Mouse (Mus musculus): ENCODE measurements around the gene Arhgef33. TPM values are rescaled to one million over a fixed set of nuclear protein-coding genes. Genes with fewer than 3 reads are reported as not detected.

The Arhgef33 gene
- polyA plus RNA-seq, 1 experiment from 2014 or later, result 0.99 TPM

- peak overlapping the region; percentile 66 for H3K4me2 ChIP-seq (ENCODE audit: low read length)
- H3K9me3 ChIP-seq (ENCODE audit: control insufficient read depth, low read length), result no peaks in the 10 kb centered on the region
- no peaks in the 10 kb centered on the region for H3K27me3 ChIP-seq (replicated peaks; ENCODE audit: control insufficient read depth, insufficient read depth, low read length)
- 14% methylated on average over 17 of the region's 17 CpGs for WGBS
- H3K9ac ChIP-seq (ENCODE audit: low read length), result peak overlapping the region; percentile 14
- no peak overlapping the region for H3K27ac ChIP-seq (ENCODE audit: low read depth)
- peak; percentile 72 for DNase-seq (ENCODE audit: low spot score)
- H3K36me3 ChIP-seq (ENCODE audit: control insufficient read depth, insufficient read depth, low read length), result no peaks in the 10 kb centered on the region
- no peaks in the 10 kb centered on the region for H3K4me1 ChIP-seq (replicated peaks; ENCODE audit: control insufficient read depth, insufficient read depth, low read length)
- H3K4me3 ChIP-seq (ENCODE audit: low read depth, low read length), result peak overlapping the region; percentile 40
- ATAC-seq (replicated peaks; ENCODE audit: low FRiP score, low TSS enrichment, low read depth), result peak; percentile 81
These were observed 84.5 kb downstream of the Arhgef33 start for GRCm38 (mm10) chr17:80391423-80392403.

- ATAC-seq (replicated peaks; ENCODE audit: low FRiP score, low TSS enrichment, low read depth), result no peak
- Histone ChIP-seq H3K27me3 (replicated peaks; ENCODE audit: control insufficient read depth, insufficient read depth, low read length) (no peaks in the 10 kb centered on the region), H3K4me3 (ENCODE audit: low read depth, low read length) (no peak overlapping the region), H3K36me3 (ENCODE audit: control insufficient read depth, insufficient read depth, low read length) (peaks cover 38% of the 10 kb centered on the region), H3K9me3 (ENCODE audit: control insufficient read depth, low read length) (no peaks in the 10 kb centered on the region), H3K27ac (ENCODE audit: low read depth) (no peak overlapping the region), H3K4me1 (replicated peaks; ENCODE audit: control insufficient read depth, insufficient read depth, low read length) (no peaks in the 10 kb centered on the region), H3K9ac (ENCODE audit: low read length) (no peak overlapping the region), H3K4me2 (ENCODE audit: low read length) (no peak overlapping the region)
- DNase-seq (ENCODE audit: low spot score), result no peak
- WGBS, result 91% methylated on average over 7 of the region's 7 CpGs
These were observed 91.0 kb downstream of the Arhgef33 start for GRCm38 (mm10) chr17:80398243-80398642.

- no peaks in the 10 kb centered on the region for H3K4me1 ChIP-seq (replicated peaks; ENCODE audit: control insufficient read depth, insufficient read depth, low read length)
- H3K4me2 ChIP-seq (ENCODE audit: low read length), result no peak overlapping the region
- no peaks in the 10 kb centered on the region for H3K9me3 ChIP-seq (ENCODE audit: control insufficient read depth, low read length)
- 59% methylated on average over 1 of the region's 1 CpGs for WGBS
- no peaks in the 10 kb centered on the region for H3K27me3 ChIP-seq (replicated peaks; ENCODE audit: control insufficient read depth, insufficient read depth, low read length)
- peaks cover 87% of the 10 kb centered on the region for H3K36me3 ChIP-seq (ENCODE audit: control insufficient read depth, insufficient read depth, low read length)
- H3K27ac ChIP-seq (ENCODE audit: low read depth), result no peak overlapping the region
- no peak for DNase-seq (ENCODE audit: low spot score)
- H3K4me3 ChIP-seq (ENCODE audit: low read depth, low read length), result no peak overlapping the region
- ATAC-seq (replicated peaks; ENCODE audit: low FRiP score, low TSS enrichment, low read depth), result no peak
- no peak overlapping the region for H3K9ac ChIP-seq (ENCODE audit: low read length)
These were observed 104.0 kb downstream of the Arhgef33 start for GRCm38 (mm10) chr17:80411182-80411581.

GRCm38 (mm10) chr17:80418572-80419210 lies 111.5 kb downstream of the Arhgef33 start:
- Histone ChIP-seq H3K4me2 (ENCODE audit: low read length) (no peak overlapping the region), H3K27me3 (replicated peaks; ENCODE audit: control insufficient read depth, insufficient read depth, low read length) (no peaks in the 10 kb centered on the region), H3K36me3 (ENCODE audit: control insufficient read depth, insufficient read depth, low read length) (peaks cover 67% of the 10 kb centered on the region), H3K4me1 (replicated peaks; ENCODE audit: control insufficient read depth, insufficient read depth, low read length) (no peaks in the 10 kb centered on the region), H3K9me3 (ENCODE audit: control insufficient read depth, low read length) (no peaks in the 10 kb centered on the region), H3K27ac (ENCODE audit: low read depth) (no peak overlapping the region), H3K4me3 (ENCODE audit: low read depth, low read length) (no peak overlapping the region), H3K9ac (ENCODE audit: low read length) (no peak overlapping the region)
- WGBS, result 87% methylated on average over 10 of the region's 10 CpGs
- ATAC-seq (replicated peaks; ENCODE audit: low FRiP score, low TSS enrichment, low read depth) (no peak), DNase-seq (ENCODE audit: low spot score) (no peak)

- DNase-seq (ENCODE audit: low spot score) (no peak), ATAC-seq (replicated peaks; ENCODE audit: low FRiP score, low TSS enrichment, low read depth) (no peak)
- Histone ChIP-seq H3K4me1 (replicated peaks; ENCODE audit: control insufficient read depth, insufficient read depth, low read length) (no peaks in the 10 kb centered on the region), H3K27me3 (replicated peaks; ENCODE audit: control insufficient read depth, insufficient read depth, low read length) (no peaks in the 10 kb centered on the region), H3K4me3 (ENCODE audit: low read depth, low read length) (no peak overlapping the region), H3K36me3 (ENCODE audit: control insufficient read depth, insufficient read depth, low read length) (peaks cover 49% of the 10 kb centered on the region), H3K27ac (ENCODE audit: low read depth) (no peak overlapping the region), H3K9ac (ENCODE audit: low read length) (no peak overlapping the region), H3K9me3 (ENCODE audit: control insufficient read depth, low read length) (no peaks in the 10 kb centered on the region), H3K4me2 (ENCODE audit: low read length) (no peak overlapping the region)
- WGBS, result 90% methylated on average over 1 of the region's 1 CpGs
These were observed 113.8 kb downstream of the Arhgef33 start for GRCm38 (mm10) chr17:80420998-80421397.

- DNase-seq (ENCODE audit: low spot score), result no peak
- H3K9me3 ChIP-seq (ENCODE audit: control insufficient read depth, low read length), result no peaks in the 10 kb centered on the region
- H3K4me1 ChIP-seq (replicated peaks; ENCODE audit: control insufficient read depth, insufficient read depth, low read length), result no peaks in the 10 kb centered on the region
- H3K27me3 ChIP-seq (replicated peaks; ENCODE audit: control insufficient read depth, insufficient read depth, low read length), result no peaks in the 10 kb centered on the region
- ATAC-seq (replicated peaks; ENCODE audit: low FRiP score, low TSS enrichment, low read depth), result no peak
- 82% methylated on average over 7 of the region's 7 CpGs for WGBS
- H3K4me3 ChIP-seq (ENCODE audit: low read depth, low read length), result no peak overlapping the region
- no peak overlapping the region for H3K27ac ChIP-seq (ENCODE audit: low read depth)
- peaks cover 14% of the 10 kb centered on the region for H3K36me3 ChIP-seq (ENCODE audit: control insufficient read depth, insufficient read depth, low read length)
- H3K4me2 ChIP-seq (ENCODE audit: low read length), result no peak overlapping the region
- H3K9ac ChIP-seq (ENCODE audit: low read length), result no peak overlapping the region
These were observed 119.0 kb downstream of the Arhgef33 start for GRCm38 (mm10) chr17:80426171-80426570.

GRCm38 (mm10) chr17:80426901-80427300 lies 119.7 kb downstream of the Arhgef33 start:
- DNase-seq (ENCODE audit: low spot score) (no peak), ATAC-seq (replicated peaks; ENCODE audit: low FRiP score, low TSS enrichment, low read depth) (no peak)
- Histone ChIP-seq H3K4me2 (ENCODE audit: low read length) (no peak overlapping the region), H3K36me3 (ENCODE audit: control insufficient read depth, insufficient read depth, low read length) (peaks cover 18% of the 10 kb centered on the region), H3K27me3 (replicated peaks; ENCODE audit: control insufficient read depth, insufficient read depth, low read length) (no peaks in the 10 kb centered on the region), H3K27ac (ENCODE audit: low read depth) (no peak overlapping the region), H3K4me3 (ENCODE audit: low read depth, low read length) (no peak overlapping the region), H3K9ac (ENCODE audit: low read length) (no peak overlapping the region), H3K4me1 (replicated peaks; ENCODE audit: control insufficient read depth, insufficient read depth, low read length) (no peaks in the 10 kb centered on the region), H3K9me3 (ENCODE audit: control insufficient read depth, low read length) (no peaks in the 10 kb centered on the region)
- WGBS, result 78% methylated on average over 5 of the region's 5 CpGs

GRCm38 (mm10) chr17:80427966-80428365 lies 120.8 kb downstream of the Arhgef33 start:
- H3K36me3 ChIP-seq (ENCODE audit: control insufficient read depth, insufficient read depth, low read length), result peaks cover 16% of the 10 kb centered on the region
- ATAC-seq (replicated peaks; ENCODE audit: low FRiP score, low TSS enrichment, low read depth) (no peak), DNase-seq (ENCODE audit: low spot score) (no peak)
- no peaks in the 10 kb centered on the region for H3K4me1 ChIP-seq (replicated peaks; ENCODE audit: control insufficient read depth, insufficient read depth, low read length)
- H3K27me3 ChIP-seq (replicated peaks; ENCODE audit: control insufficient read depth, insufficient read depth, low read length), result no peaks in the 10 kb centered on the region
- H3K27ac ChIP-seq (ENCODE audit: low read depth), result no peak overlapping the region
- H3K4me3 ChIP-seq (ENCODE audit: low read depth, low read length), result no peak overlapping the region
- WGBS, result 77% methylated on average over 2 of the region's 2 CpGs
- no peak overlapping the region for H3K4me2 ChIP-seq (ENCODE audit: low read length)
- no peaks in the 10 kb centered on the region for H3K9me3 ChIP-seq (ENCODE audit: control insufficient read depth, low read length)
- H3K9ac ChIP-seq (ENCODE audit: low read length), result no peak overlapping the region
